Mouse (Mus musculus): ENCODE measurements around the gene Id2. TPM values are rescaled to one million over a fixed set of nuclear protein-coding genes. Genes with fewer than 3 reads are reported as not detected.
A peak's percentile ranks its signal among the peaks of the same experiment; 100 is the strongest.

Id2 gene
- total RNA-seq, 2 experiments from 2014 or later: 101 to 108 TPM

GRCm38 (mm10) chr12:25109971-25110681, 13.2 kb upstream of the Id2 start:
- peak in 1 of 2 experiments; percentile 29 for DNase-seq (ENCODE audit: low spot score in 2 of 2)

GRCm38 (mm10) chr12:25108865-25109264, 11.9 kb upstream of the Id2 start:
- DNase-seq (ENCODE audit: low spot score in 2 of 2): no peak

GRCm38 (mm10) chr12:25104541-25104940, 7.6 kb upstream of the Id2 start:
- no peak for DNase-seq (ENCODE audit: low spot score in 2 of 2)

GRCm38 (mm10) chr12:25103911-25104310, 7.0 kb upstream of the Id2 start:
- no peak for DNase-seq (ENCODE audit: low spot score in 2 of 2)

- no peak for DNase-seq (ENCODE audit: low spot score in 2 of 2)
Measured at GRCm38 (mm10) chr12:25101389-25101788, 4.4 kb upstream of the Id2 start.

GRCm38 (mm10) chr12:25100411-25101217, 3.7 kb upstream of the Id2 start:
- DNase-seq (ENCODE audit: low spot score in 2 of 2): peak; percentile 58 to 72

- DNase-seq (ENCODE audit: low spot score in 2 of 2): peak; percentile 10 to 17
Measured at GRCm38 (mm10) chr12:25099563-25100408, 2.8 kb upstream of the Id2 start.

- peak in 1 of 2 experiments; percentile 19 for DNase-seq (ENCODE audit: low spot score in 2 of 2)
Measured at GRCm38 (mm10) chr12:25099313-25099562, 2.3 kb upstream of the Id2 start.

- peak; percentile 86 to 93 for DNase-seq (ENCODE audit: low spot score in 2 of 2)
Measured at GRCm38 (mm10) chr12:25098561-25099312, 1.8 kb upstream of the Id2 start.

- no peak for DNase-seq (ENCODE audit: low spot score in 2 of 2)
Measured at GRCm38 (mm10) chr12:25098161-25098550, 1.2 kb upstream of the Id2 start.

- peak; percentile 39 to 55 for DNase-seq (ENCODE audit: low spot score in 2 of 2)
Measured at GRCm38 (mm10) chr12:25097210-25098160, 545 bp upstream of the Id2 start.

GRCm38 (mm10) chr12:25096640-25097051, 294 bp downstream of the Id2 start:
- DNase-seq (ENCODE audit: low spot score in 2 of 2): peak in 1 of 2 experiments; percentile 8

GRCm38 (mm10) chr12:25095974-25096639, 833 bp downstream of the Id2 start:
- peak; percentile 98 to 99 for DNase-seq (ENCODE audit: low spot score in 2 of 2)

- DNase-seq (ENCODE audit: low spot score in 2 of 2): no peak
Measured at GRCm38 (mm10) chr12:25095538-25095937, 1.4 kb downstream of the Id2 start.

- DNase-seq (ENCODE audit: low spot score in 2 of 2): peak; percentile 31 to 34
Measured at GRCm38 (mm10) chr12:25094621-25095521, 2.1 kb downstream of the Id2 start.

GRCm38 (mm10) chr12:25093241-25093774, 3.6 kb downstream of the Id2 start:
- no peak for DNase-seq (ENCODE audit: low spot score in 2 of 2)

- peak; percentile 35 to 47 for DNase-seq (ENCODE audit: low spot score in 2 of 2)
Measured at GRCm38 (mm10) chr12:25092751-25093211, 4.2 kb downstream of the Id2 start.
